Mouse (Mus musculus) CH12.LX (cell line): ENCODE results near the gene Pmf1. TPM values are rescaled to one million over a fixed set of nuclear protein-coding genes. Genes with fewer than 3 reads are reported as not detected.
"Not testable (repeated sequence)": the region's sequence is repeated elsewhere in the genome, so short reads cannot be mapped to it uniquely, and the experiment has no call there.

Experiments used
- DNase-seq: peaks from one replicate; pipeline ENCODE4 v3.0.0-alpha.2; 2013; ENCODE audit errors: extremely low read depth
- H3K27ac ChIP-seq: 2 replicates; pipeline ENCODE4 v1.5.1; 2012; ENCODE audit warnings: low read depth, mild to moderate bottlenecking, control low read depth, moderate library complexity; ENCODE audit not compliant: insufficient read depth
- H3K27me3 ChIP-seq: replicated peaks from 2 replicates; pipeline ENCODE3; 2012; ENCODE audit warnings: inconsistent platforms
- H3K36me3 ChIP-seq, 2 experiments: replicated peaks in 1 of 2; 2 replicates each; pipeline versions ENCODE3 to v1.6.1; 2012; ENCODE audit warnings: inconsistent platforms in 1 of 2, low read length in 1 of 2, mild to moderate bottlenecking in 1 of 2, mixed read lengths in 1 of 2, moderate library complexity in 1 of 2; ENCODE audit not compliant: control insufficient read depth in 1 of 2, insufficient read depth in 1 of 2
- H3K4me1 ChIP-seq, 2 experiments: 2 replicates each; pipeline ENCODE4 v1.6.1; 2012; ENCODE audit warnings: inconsistent platforms in 1 of 2, moderate library complexity in 1 of 2; ENCODE audit not compliant: insufficient read depth in 2 of 2, control insufficient read depth in 1 of 2
- H3K4me2 ChIP-seq: 2 replicates; pipeline ENCODE4 v1.6.1; 2012; ENCODE audit warnings: low read depth, mild to moderate bottlenecking, control low read depth; ENCODE audit not compliant: poor library complexity, insufficient read depth, severe bottlenecking
- H3K4me3 ChIP-seq, 3 experiments: fragments of 150-350 bp in 1 of 3; sonication (generic) in 1 of 3; replicated peaks in 1 of 3; 2 replicates each; pipeline versions ENCODE3 to v1.5.1; 2011 to 2012; ENCODE audit warnings: low read depth in 2 of 3, low read length in 2 of 3, mild to moderate bottlenecking in 2 of 3, moderate library complexity in 2 of 3, control low read depth in 1 of 3, improper control_type of control experiment in 1 of 3, inconsistent platforms in 1 of 3, mixed read lengths in 1 of 3; ENCODE audit not compliant: poor library complexity in 1 of 3
- H3K79me2 ChIP-seq: replicated peaks from 2 replicates; pipeline ENCODE4 v1.6.1; 2012; ENCODE audit warnings: mild to moderate bottlenecking, moderate library complexity; ENCODE audit not compliant: control insufficient read depth, poor library complexity, insufficient read depth, severe bottlenecking; ENCODE audit errors: extremely low read depth
- H3K9ac ChIP-seq: 2 replicates; pipeline ENCODE4 v1.6.1; 2012; ENCODE audit warnings: low read depth, mild to moderate bottlenecking, control low read depth, moderate library complexity; ENCODE audit not compliant: insufficient read depth
- H3K9me3 ChIP-seq: replicated peaks from 2 replicates; pipeline ENCODE3; 2012; ENCODE audit warnings: low read length, inconsistent platforms, mixed read lengths
- USF1 ChIP-seq: IDR thresholded peaks from 2 replicates; pipeline ENCODE4 v1.6.1; 2014; ENCODE audit warnings: low read depth, mild to moderate bottlenecking, inconsistent platforms, low read length, improper control_type of control experiment
- dilution Hi-C: fragments of 300-500 bp; cut with MboI; formaldehyde crosslinking; loops from 2 replicates; pipeline ENCODE4 v1.14.3; 2020; ENCODE audit warnings: low sequenced_read_pairs; ENCODE audit not compliant: extremely low pct_unique_long_range_greater_than_20kb, extremely low pct_ligation_motif_present
- in situ Hi-C: fragments of 300-500 bp; cut with MboI; formaldehyde crosslinking; loops from 3 replicates; pipeline ENCODE4 v1.14.3; 2019; ENCODE audit warnings: low sequenced_read_pairs, low pct_ligation_motif_present, low pct_unique_long_range_greater_than_20kb, mixed read lengths
- polyA plus RNA-seq: library from polyadenylated mRNA; unstranded; fragments of >175 nt; gene quantifications from 2 replicates; pipeline ENCODE4 v1.2.1, GENCODE M21; 2012; ENCODE audit warnings: low read depth; ENCODE audit not compliant: insufficient read length
- total RNA-seq, 2 experiments: library from RNA; depleted of rRNA; stranded (reverse); fragments of 300-350 nt in 1 of 2; fragments of >200 nt in 1 of 2; gene quantifications; 2 replicates each; pipeline ENCODE4 v1.2.3; 2012 to 2014

The Pmf1 gene
- total and polyA plus RNA-seq, 3 experiments: 99.9 to 144 (median 104) TPM

DNA sequence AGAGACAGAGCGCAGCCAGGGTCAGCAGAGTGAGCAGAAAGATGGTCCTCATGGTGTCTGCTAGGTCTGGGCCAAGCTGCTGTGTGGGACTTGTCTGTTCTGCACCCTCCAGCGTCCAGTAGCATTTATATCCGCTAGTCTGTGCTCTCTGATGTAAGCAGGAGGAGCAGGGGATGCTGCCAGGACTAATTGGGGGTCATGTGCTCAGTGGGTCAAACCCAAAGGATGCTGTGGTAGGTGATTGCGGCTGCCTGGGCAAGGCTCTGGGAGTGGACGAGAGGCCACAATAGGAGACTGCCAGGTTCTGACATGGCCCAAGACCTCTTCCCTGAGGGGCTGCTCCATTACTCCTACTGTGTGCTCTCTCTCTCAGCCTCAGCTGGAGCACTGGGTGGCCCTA, 25.8 kb downstream of the Pmf1 start, which contains the start of gene Bglap:
TSS of gene Bglap (minus strand) at position 101 of the 400 bp plus-strand sequence.
- TF ChIP-seq USF1: no peak
- TF ChIP-seq, all 38 proteins: peak for 0
- Histone ChIP-seq H3K4me2 (no peak within 1 kb of the TSS), H3K4me3 (no peak within 1 kb of the TSS), H3K27me3 (no peaks in the 10 kb centered on the region), H3K79me2 (no peaks in the 10 kb centered on the region), H3K27ac (no peak within 1 kb of the TSS), H3K4me1 (peaks cover 0 to 5% of the 10 kb centered on the region in 2 experiments; a peak in 1 of 4 replicates), H3K9me3 (no peaks in the 10 kb centered on the region), H3K36me3 (peaks cover 0 to 2% of the 10 kb centered on the region in 2 experiments), H3K9ac (no peak within 1 kb of the TSS)
- dilution Hi-C loops (no loop called here), in situ Hi-C loops (no loop called here)
- no peak for DNase-seq

- H3K4me1 ChIP-seq, H3K9me3 ChIP-seq, DNase-seq, H3K27me3 ChIP-seq, H3K79me2 ChIP-seq, H3K4me2 ChIP-seq, in situ Hi-C loops, H3K4me3 ChIP-seq, H3K36me3 ChIP-seq, H3K27ac ChIP-seq, dilution Hi-C loops, H3K9ac ChIP-seq: not testable (repeated sequence)
Observed at GRCm38 (mm10) chr3:88382383-88382782, 27.7 kb downstream of the Pmf1 start.

- peak; percentile 31 for DNase-seq
- H3K4me2 ChIP-seq: peak overlapping the region; percentile 60
- H3K9ac ChIP-seq, H3K27ac ChIP-seq, H3K27me3 ChIP-seq, H3K4me3 ChIP-seq, H3K79me2 ChIP-seq, H3K9me3 ChIP-seq, H3K4me1 ChIP-seq, H3K36me3 ChIP-seq, in situ Hi-C loops, dilution Hi-C loops: not testable (repeated sequence)
Observed at GRCm38 (mm10) chr3:88381389-88382315, 28.5 kb downstream of the Pmf1 start.

DNA sequence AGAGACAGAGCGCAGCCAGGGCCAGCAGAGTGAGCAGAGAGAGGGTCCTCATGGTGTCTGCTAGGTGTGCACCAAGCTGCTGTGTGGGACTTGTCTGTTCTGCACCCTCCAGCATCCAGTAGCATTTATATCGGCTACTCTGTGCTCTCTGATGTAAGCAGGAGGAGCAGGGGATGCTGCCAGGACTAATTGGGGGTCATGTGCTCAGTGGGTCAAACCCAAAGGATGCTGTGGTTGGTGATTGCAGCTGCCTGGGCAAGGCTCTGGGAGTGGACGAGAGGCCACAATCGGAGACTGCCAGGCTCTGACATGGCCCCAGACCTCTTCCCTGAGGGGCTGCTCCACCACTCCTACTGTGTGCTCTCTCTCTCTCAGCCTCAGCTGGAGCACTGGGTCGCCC, 31.5 kb downstream of the Pmf1 start, which contains the start of gene Bglap2:
TSS of gene Bglap2 (minus strand) at position 101 of the 400 bp plus-strand sequence.
- H3K36me3 ChIP-seq, H3K4me3 ChIP-seq, H3K27ac ChIP-seq, H3K4me1 ChIP-seq, H3K27me3 ChIP-seq, in situ Hi-C loops, H3K9me3 ChIP-seq, dilution Hi-C loops, H3K79me2 ChIP-seq, H3K9ac ChIP-seq, H3K4me2 ChIP-seq, DNase-seq: not testable (repeated sequence)

DNA sequence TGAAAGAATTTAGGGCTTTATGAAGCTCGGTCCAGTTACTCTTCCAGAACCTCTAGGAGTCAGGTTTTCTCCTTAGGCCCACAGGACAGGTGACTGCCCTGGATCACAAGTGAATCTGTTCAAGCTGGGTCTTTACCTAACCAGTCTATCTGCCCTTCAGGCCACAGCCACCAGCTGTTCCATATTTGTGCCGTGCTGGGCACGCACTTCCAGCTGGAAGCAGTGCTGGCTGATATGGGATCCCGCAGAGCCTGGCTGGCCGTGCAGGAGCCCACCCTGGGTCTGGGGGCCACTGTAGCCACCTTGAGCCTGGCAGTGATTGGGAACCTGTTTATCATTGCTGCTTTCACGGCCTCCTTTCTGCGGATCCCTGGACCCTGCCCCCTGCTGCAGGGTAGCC, 33.5 kb downstream of the Pmf1 start:
- H3K4me1 ChIP-seq, H3K9ac ChIP-seq, DNase-seq, H3K4me3 ChIP-seq, H3K27me3 ChIP-seq, H3K4me2 ChIP-seq, in situ Hi-C loops, H3K36me3 ChIP-seq, H3K9me3 ChIP-seq, H3K27ac ChIP-seq, H3K79me2 ChIP-seq, dilution Hi-C loops: not testable (repeated sequence)
